Mouse (Mus musculus): ENCODE measurements around the gene Rars.

Gene Rars

GRCm38 (mm10) chr11:35792800-35793199 lies 41.5 kb downstream of the Rars start:
- ChIA-PET POLR2A (interaction anchor here in 3 of 4 experiments (0.5 to 1.6 kb wide), 8 partner anchors 8 to 956 kb away, joined by 3 to 4 read pairs (median 3); partner anchors contain the start of gene Pank3 (in 1 of the 3)), CTCF (interaction anchor here in 1 of 4 experiments (0.6 kb wide), 2 partner anchors 19 to 175 kb away, joined by 3 to 6 read pairs; no protein-coding TSS in a partner anchor)

- POLR2A ChIA-PET, result interaction anchor here in 2 of 4 experiments (1.5 to 2.0 kb wide), 3 partner anchors 9 to 19 kb away, joined by 4 to 8 read pairs (median 5); partner anchors contain the start of gene Pank3 (in 1 of the 2)
- CTCF ChIA-PET, result interaction anchor here in 2 of 4 experiments (1.0 to 1.6 kb wide), 2 partner anchors 207 to 213 kb away, joined by 3 to 7 read pairs; no protein-coding TSS in a partner anchor
These were observed 45.9 kb downstream of the Rars start for GRCm38 (mm10) chr11:35788443-35788842.

- POLR2A ChIA-PET, result interaction anchor here (0.6 to 2.5 kb wide), 17 partner anchors 8 to 216 kb away, joined by 3 to 15 read pairs (median 5); partner anchors contain the start of genes Pank3 (in 2 of the 4) and Fbll1 (in 1 of the 4)
These were observed 49.8 kb downstream of the Rars start for GRCm38 (mm10) chr11:35784537-35784936.

GRCm38 (mm10) chr11:35784002-35784401 lies 50.3 kb downstream of the Rars start:
- CTCF ChIA-PET, result interaction anchor here (0.6 to 2.0 kb wide), 18 partner anchors 11 to 322 kb away, joined by 3 to 14 read pairs (median 4); no protein-coding TSS in a partner anchor
- POLR2A ChIA-PET, result interaction anchor here (0.5 to 2.5 kb wide), 16 partner anchors 8 to 217 kb away, joined by 3 to 15 read pairs (median 5); partner anchors contain the start of genes Pank3 (in 2 of the 4) and Fbll1 (in 1 of the 4)

More at GRCm38 (mm10) chr11:35784537-35784936, 49.8 kb downstream of the Rars start:
- CTCF ChIA-PET, result interaction anchor here (0.6 to 2.0 kb wide), 25 partner anchors 11 to 612 kb away, joined by 3 to 14 read pairs (median 4); partner anchors contain the start of gene Fbll1 (in 1 of the 4)

- POLR2A ChIA-PET, result interaction anchor here in 2 of 4 experiments (0.6 to 2.9 kb wide), 4 partner anchors 10 to 162 kb away, joined by 3 to 10 read pairs (median 5); no protein-coding TSS in a partner anchor
- CTCF ChIA-PET, result interaction anchor here in 1 of 4 experiments (0.6 kb wide), 1 partner anchor 183 kb away, joined by 3 read pairs; no protein-coding TSS in a partner anchor
These were observed 51.3 kb downstream of the Rars start for GRCm38 (mm10) chr11:35783038-35783437.

GRCm38 (mm10) chr11:35782444-35782843 lies 51.9 kb downstream of the Rars start:
- ChIA-PET POLR2A (interaction anchor here in 1 of 4 experiments (1.1 to 2.9 kb wide), 3 partner anchors 9 to 163 kb away, joined by 3 to 10 read pairs (median 6); no protein-coding TSS in a partner anchor), CTCF (interaction anchor here in 1 of 4 experiments (0.6 kb wide), 1 partner anchor 184 kb away, joined by 3 read pairs; no protein-coding TSS in a partner anchor)

GRCm38 (mm10) chr11:35780336-35780735 lies 54.0 kb downstream of the Rars start:
- ChIA-PET CTCF (no interaction called here), POLR2A (interaction anchor here in 1 of 4 experiments (0.9 to 2.9 kb wide), 3 partner anchors 9 to 11 kb away, joined by 3 to 10 read pairs (median 8); no protein-coding TSS in a partner anchor)

- CTCF ChIA-PET, result interaction anchor here in 1 of 4 experiments (0.9 kb wide), 1 partner anchor 45 kb away, joined by 9 read pairs; no protein-coding TSS in a partner anchor
- POLR2A ChIA-PET, result interaction anchor here in 2 of 4 experiments (0.8 to 1.8 kb wide), 4 partner anchors 8 to 225 kb away, joined by 3 to 6 read pairs (median 3); no protein-coding TSS in a partner anchor
These were observed 57.9 kb downstream of the Rars start for GRCm38 (mm10) chr11:35776452-35776851.

GRCm38 (mm10) chr11:35775606-35776005 lies 58.7 kb downstream of the Rars start:
- POLR2A ChIA-PET, result interaction anchor here in 1 of 4 experiments (1.6 to 1.8 kb wide), 2 partner anchors 9 to 33 kb away, joined by 3 to 6 read pairs; no protein-coding TSS in a partner anchor

GRCm38 (mm10) chr11:35770741-35771504 lies 63.4 kb downstream of the Rars start:
- ChIA-PET POLR2A (interaction anchor here (0.6 to 2.3 kb wide), 29 partner anchors 8 to 353 kb away, joined by 3 to 16 read pairs (median 4); partner anchors contain the start of gene Fbll1 (in 1 of the 4)), CTCF (interaction anchor here (0.6 to 1.4 kb wide), 5 partner anchors 13 to 319 kb away, joined by 3 to 8 read pairs (median 4); no protein-coding TSS in a partner anchor)

More at GRCm38 (mm10) chr11:35775606-35776005, 58.7 kb downstream of the Rars start:
- CTCF ChIA-PET, result no interaction called here

- CTCF ChIA-PET, result interaction anchor here in 3 of 4 experiments (0.6 to 1.4 kb wide), 5 partner anchors 14 to 318 kb away, joined by 3 to 7 read pairs (median 4); no protein-coding TSS in a partner anchor
- POLR2A ChIA-PET, result interaction anchor here (0.5 to 2.3 kb wide), 36 partner anchors 9 to 259 kb away, joined by 3 to 16 read pairs (median 4); partner anchors contain the start of gene Fbll1 (in 1 of the 4)
These were observed 64.4 kb downstream of the Rars start for GRCm38 (mm10) chr11:35769746-35770437.

- ChIA-PET CTCF (interaction anchor here in 3 of 4 experiments (0.6 to 1.4 kb wide), 4 partner anchors 87 to 317 kb away, joined by 3 to 4 read pairs (median 4); no protein-coding TSS in a partner anchor), POLR2A (interaction anchor here in 3 of 4 experiments (0.5 to 2.3 kb wide), 27 partner anchors 9 to 260 kb away, joined by 3 to 16 read pairs (median 4); partner anchors contain the start of gene Fbll1 (in 1 of the 3))
These were observed 65.0 kb downstream of the Rars start, which contains the start of gene Pank3 for GRCm38 (mm10) chr11:35769188-35769745. Gene Pank3 (plus strand): TSS chr11:35769484.

- CTCF ChIA-PET, result no interaction called here
- POLR2A ChIA-PET, result interaction anchor here in 1 of 4 experiments (1.7 kb wide), 1 partner anchor 11 kb away, joined by 8 read pairs; no protein-coding TSS in a partner anchor
These were observed 67.5 kb downstream of the Rars start for GRCm38 (mm10) chr11:35766845-35767244.

- CTCF ChIA-PET, result no interaction called here
- POLR2A ChIA-PET, result no interaction called here
These were observed 73.7 kb downstream of the Rars start for GRCm38 (mm10) chr11:35760627-35761003.

GRCm38 (mm10) chr11:35760001-35760626 lies 74.2 kb downstream of the Rars start:
- ChIA-PET CTCF (no interaction called here), POLR2A (interaction anchor here in 2 of 4 experiments (1.4 to 1.5 kb wide), 2 partner anchors 10 kb away, joined by 3 read pairs; partner anchors contain the start of gene Pank3 (in 1 of the 2))
